Mouse (Mus musculus): ENCODE results near the gene Tcp11l2.

Gene Tcp11l2

GRCm38 (mm10) chr10:84598172-84598571 is 21.7 kb downstream of the Tcp11l2 start:
- no peak for DNase-seq (ENCODE audit: low read depth, low spot score)

GRCm38 (mm10) chr10:84600136-84600535 is 23.7 kb downstream of the Tcp11l2 start:
- DNase-seq (ENCODE audit: low read depth, low spot score): no peak

- DNase-seq (ENCODE audit: low read depth, low spot score): no peak
Measured at GRCm38 (mm10) chr10:84604335-84604734, 27.9 kb downstream of the Tcp11l2 start.

- no peak for DNase-seq (ENCODE audit: low read depth, low spot score)
Measured at GRCm38 (mm10) chr10:84608361-84608760, 31.9 kb downstream of the Tcp11l2 start.

- no peak for DNase-seq (ENCODE audit: low read depth, low spot score)
Measured at GRCm38 (mm10) chr10:84610324-84610723, 33.9 kb downstream of the Tcp11l2 start.

- no peak for DNase-seq (ENCODE audit: low read depth, low spot score)
Measured at GRCm38 (mm10) chr10:84610783-84611182, 34.4 kb downstream of the Tcp11l2 start.

GRCm38 (mm10) chr10:84611664-84612063 is 35.2 kb downstream of the Tcp11l2 start:
- no peak for DNase-seq (ENCODE audit: low read depth, low spot score)

- DNase-seq (ENCODE audit: low read depth, low spot score): no peak
Measured at GRCm38 (mm10) chr10:84612281-84612680, 35.9 kb downstream of the Tcp11l2 start.

- no peak for DNase-seq (ENCODE audit: low read depth, low spot score)
Measured at GRCm38 (mm10) chr10:84613366-84613765, 36.9 kb downstream of the Tcp11l2 start.

- no peak for DNase-seq (ENCODE audit: low read depth, low spot score)
Measured at GRCm38 (mm10) chr10:84615076-84615475, 38.6 kb downstream of the Tcp11l2 start.

GRCm38 (mm10) chr10:84621826-84622790 is 45.7 kb downstream of the Tcp11l2 start, which contains the start of gene Polr3b:
Gene Polr3b (plus strand): TSS chr10:84622292.
- peak; percentile 94 for DNase-seq (ENCODE audit: low read depth, low spot score)

- DNase-seq (ENCODE audit: low read depth, low spot score): peak; percentile 52
Measured at GRCm38 (mm10) chr10:84631182-84631581, 54.8 kb downstream of the Tcp11l2 start.

GRCm38 (mm10) chr10:84632005-84632404 is 55.6 kb downstream of the Tcp11l2 start:
- peak; percentile 41 for DNase-seq (ENCODE audit: low read depth, low spot score)

GRCm38 (mm10) chr10:84636656-84637055 is 60.2 kb downstream of the Tcp11l2 start:
- DNase-seq (ENCODE audit: low read depth, low spot score): no peak

- no peak for DNase-seq (ENCODE audit: low read depth, low spot score)
Measured at GRCm38 (mm10) chr10:84638382-84638781, 62.0 kb downstream of the Tcp11l2 start.

GRCm38 (mm10) chr10:84639525-84640287 is 63.3 kb downstream of the Tcp11l2 start:
- DNase-seq (ENCODE audit: low read depth, low spot score): no peak

- DNase-seq (ENCODE audit: low read depth, low spot score): no peak
Measured at GRCm38 (mm10) chr10:84640861-84641260, 64.4 kb downstream of the Tcp11l2 start.

- no peak for DNase-seq (ENCODE audit: low read depth, low spot score)
Measured at GRCm38 (mm10) chr10:84641576-84641975, 65.2 kb downstream of the Tcp11l2 start.

GRCm38 (mm10) chr10:84645940-84646339 is 69.5 kb downstream of the Tcp11l2 start:
- DNase-seq (ENCODE audit: low read depth, low spot score): no peak

GRCm38 (mm10) chr10:84646506-84647102 is 70.2 kb downstream of the Tcp11l2 start:
- peak; percentile 39 for DNase-seq (ENCODE audit: low read depth, low spot score)

- DNase-seq (ENCODE audit: low read depth, low spot score): no peak
Measured at GRCm38 (mm10) chr10:84647264-84647663, 70.8 kb downstream of the Tcp11l2 start.

- DNase-seq (ENCODE audit: low read depth, low spot score): no peak
Measured at GRCm38 (mm10) chr10:84648911-84649310, 72.5 kb downstream of the Tcp11l2 start.
